Mouse (Mus musculus): ENCODE measurements around the gene Taf1c. TPM values are rescaled to one million over a fixed set of nuclear protein-coding genes. Genes with fewer than 3 reads are reported as not detected.

Taf1c gene
- 19.7 and 22.9 TPM in 2 replicates for polyA plus RNA-seq (2012; rRNA removed; ENCODE audit: low replicate concordance)

GRCm38 (mm10) chr8:119604996-119605395, at the start of gene Taf1c:
TSS of gene Taf1c (minus strand) at chr8:119605222.

GRCm38 (mm10) chr8:119635378-119635777, 30.4 kb upstream of the Taf1c start, which contains the start of gene Kcng4:
TSS of gene Kcng4 (minus strand) at chr8:119635680.

GRCm38 (mm10) chr8:119612471-119612870, 7.4 kb upstream of the Taf1c start, which contains the start of gene Adad2:
TSS of gene Adad2 (plus strand) at chr8:119612747.

GRCm38 (mm10) chr8:119574437-119575365, 30.3 kb downstream of the Taf1c start, which contains the start of the genes Hsdl1 and Dnaaf1:
TSS of gene Hsdl1 (minus strand) at chr8:119575183.
TSS of gene Dnaaf1 (plus strand) at chr8:119575235.

GRCm38 (mm10) chr8:119558603-119559401, 46.2 kb downstream of the Taf1c start, which contains the start of gene Mbtps1:
TSS of gene Mbtps1 (minus strand) at chr8:119558735.

Other genes with a start within 250 kb of the Taf1c start
- 57.8 and 85.0 TPM in 2 replicates for gene Mlycd, start 210.3 kb downstream of the Taf1c start, polyA plus RNA-seq (2012; rRNA removed; ENCODE audit: low replicate concordance)
- gene Osgin1, start 171.1 kb downstream of the Taf1c start, polyA plus RNA-seq (2012; rRNA removed; ENCODE audit: low replicate concordance), result 92.1 and 231 TPM in 2 replicates
- 0.69 and 0.84 TPM in 2 replicates for gene Necab2, start 158.5 kb downstream of the Taf1c start, polyA plus RNA-seq (2012; rRNA removed; ENCODE audit: low replicate concordance)
- gene Slc38a8, start 103.5 kb downstream of the Taf1c start, polyA plus RNA-seq (2012; rRNA removed; ENCODE audit: low replicate concordance), result 0.19 and 0.75 TPM in 2 replicates
- 38.5 and 43.8 TPM in 2 replicates for gene Mbtps1, start 46.5 kb downstream of the Taf1c start, polyA plus RNA-seq (2012; rRNA removed; ENCODE audit: low replicate concordance)
- gene Hsdl1, start 30.0 kb downstream of the Taf1c start, polyA plus RNA-seq (2012; rRNA removed; ENCODE audit: low replicate concordance), result 13.1 and 14.8 TPM in 2 replicates
- gene Dnaaf1, start 30.0 kb downstream of the Taf1c start, polyA plus RNA-seq (2012; rRNA removed; ENCODE audit: low replicate concordance), result 6.3 and 13.3 TPM in 2 replicates
- 0.44 and 4.5 TPM in 2 replicates for gene Adad2, start 7.5 kb upstream of the Taf1c start, polyA plus RNA-seq (2012; rRNA removed; ENCODE audit: low replicate concordance)
- gene Kcng4, start 30.5 kb upstream of the Taf1c start, polyA plus RNA-seq (2012; rRNA removed; ENCODE audit: low replicate concordance), result 0.56 and 0.74 TPM in 2 replicates
- 26.9 and 27.6 TPM in 2 replicates for gene Wfdc1, start 61.1 kb upstream of the Taf1c start, polyA plus RNA-seq (2012; rRNA removed; ENCODE audit: low replicate concordance)
- gene Atp2c2, start 94.8 kb upstream of the Taf1c start, polyA plus RNA-seq (2012; rRNA removed; ENCODE audit: low replicate concordance), result 4.3 and 5.8 TPM in 2 replicates
- 6.4 and 8.5 TPM in 2 replicates for gene Tldc1, start 173.2 kb upstream of the Taf1c start, polyA plus RNA-seq (2012; rRNA removed; ENCODE audit: low replicate concordance)
- gene Cotl1, start 235.3 kb upstream of the Taf1c start, polyA plus RNA-seq (2012; rRNA removed; ENCODE audit: low replicate concordance), result 369 and 425 TPM in 2 replicates